Mouse (Mus musculus) CD8-positive naive resting alpha-beta T cell, adult 2 months (primary cell): ENCODE results near the gene Tmem216.
"Not testable (repeated sequence)": the region's sequence is repeated elsewhere in the genome, so short reads cannot be mapped to it uniquely, and the experiment has no call there.

ENCODE experiments used
- DNase-seq, 2 experiments: peaks; one replicate each; pipeline ENCODE4 v3.0.0; 2022; ENCODE audit warnings: low read depth in 2 of 2, low spot score in 2 of 2

The Tmem216 gene

GRCm38 (mm10) chr19:10569627-10570026 is 13.6 kb upstream of the Tmem216 start:
- DNase-seq, result no peak

GRCm38 (mm10) chr19:10565217-10565616 is 9.2 kb upstream of the Tmem216 start:
- DNase-seq, result no peak

GRCm38 (mm10) chr19:10564278-10564677 is 8.2 kb upstream of the Tmem216 start:
- DNase-seq, result no peak

- no peak for DNase-seq
Measured at GRCm38 (mm10) chr19:10562351-10562750, 6.3 kb upstream of the Tmem216 start.

- no peak for DNase-seq
Measured at GRCm38 (mm10) chr19:10561558-10562314, 5.7 kb upstream of the Tmem216 start.

GRCm38 (mm10) chr19:10560108-10560507 is 4.1 kb upstream of the Tmem216 start:
- no peak for DNase-seq

GRCm38 (mm10) chr19:10557837-10558375 is 1.9 kb upstream of the Tmem216 start:
- DNase-seq, result not testable (repeated sequence)

- no peak for DNase-seq
Measured at GRCm38 (mm10) chr19:10557430-10557829, 1.4 kb upstream of the Tmem216 start.

- DNase-seq, result no peak
Measured at GRCm38 (mm10) chr19:10557001-10557400, 963 bp upstream of the Tmem216 start.

GRCm38 (mm10) chr19:10539454-10539853 is 16.6 kb downstream of the Tmem216 start:
- no peak for DNase-seq

- no peak for DNase-seq
Measured at GRCm38 (mm10) chr19:10530082-10530481, 26.0 kb downstream of the Tmem216 start.

GRCm38 (mm10) chr19:10525910-10526309 is 30.1 kb downstream of the Tmem216 start, which contains the start of gene Sdhaf2:
Gene Sdhaf2 (minus strand): TSS chr19:10526142.
- DNase-seq, result peak; percentile 13 to 39

- peak; percentile 79 to 81 for DNase-seq
Measured at GRCm38 (mm10) chr19:10525106-10525901, 30.7 kb downstream of the Tmem216 start, which contains the start of gene Cpsf7. Gene Cpsf7 (plus strand): TSS chr19:10525266.

GRCm38 (mm10) chr19:10524784-10525105 is 31.3 kb downstream of the Tmem216 start:
- no peak for DNase-seq

GRCm38 (mm10) chr19:10523483-10524080 is 32.5 kb downstream of the Tmem216 start:
- no peak for DNase-seq

GRCm38 (mm10) chr19:10521926-10522325 is 34.1 kb downstream of the Tmem216 start:
- no peak for DNase-seq

GRCm38 (mm10) chr19:10520355-10520754 is 35.7 kb downstream of the Tmem216 start:
- no peak for DNase-seq

- DNase-seq, result no peak
Measured at GRCm38 (mm10) chr19:10510759-10511330, 45.2 kb downstream of the Tmem216 start.

GRCm38 (mm10) chr19:10502571-10502970 is 53.5 kb downstream of the Tmem216 start:
- DNase-seq, result peak; percentile 26 to 49

- no peak for DNase-seq
Measured at GRCm38 (mm10) chr19:10500581-10500980, 55.5 kb downstream of the Tmem216 start.

- no peak for DNase-seq
Measured at GRCm38 (mm10) chr19:10497512-10498160, 58.4 kb downstream of the Tmem216 start.
